In genomic region chr2:4883009-4883704, GRCm38 (mm10) we compare ENCODE assay signal across 8 mouse cellular contexts. TPM values are rescaled to one million over a fixed set of nuclear protein-coding genes. Genes with fewer than 3 reads are reported as not detected.
DNase-seq lines count a peak whose midpoint lies in the region; ATAC-seq and TF ChIP-seq lines count a peak whose summit lies in the region.

No protein-coding gene starts in this region.

- H3K27ac ChIP-seq in kidney, adult 2 months (ENCODE audit: insufficient read depth, low read depth, low read length), result no peak overlapping the region; the same call in 1 of the 2 replicates
- peak overlapping the region; percentile 100 for H3K27ac ChIP-seq in hindbrain, embryonic 11.5 days (ENCODE audit: low read depth, low read length)
- peak overlapping the region; percentile 100; the same call in 1 of the 2 replicates for H3K27ac ChIP-seq in midbrain, embryonic 11.5 days (ENCODE audit: low read depth, low read length)

- no peaks in the 10 kb centered on the region for H3K9me3 ChIP-seq in hindbrain, embryonic 11.5 days (ENCODE audit: control insufficient read depth, low read length)
- H3K9me3 ChIP-seq in midbrain, embryonic 11.5 days (ENCODE audit: control insufficient read depth, low read length), result no peaks in the 10 kb centered on the region

- 2% methylated on average over 18 of the region's 18 CpGs for WGBS in kidney, adult 2 months
- 3% methylated on average over 18 of the region's 18 CpGs for WGBS in hindbrain, embryonic 11.5 days
- 3% methylated on average over 18 of the region's 18 CpGs for WGBS in midbrain, embryonic 11.5 days

- TF ChIP-seq POLR2A in kidney, adult 2 months (IDR thresholded peaks at IDR 0.05; ENCODE audit: low read depth, low read length), result no peak

- TF ChIP-seq CTCF in kidney, adult 2 months (conservative IDR thresholded peaks at IDR 0.05; ENCODE audit: insufficient read depth, insufficient read length, low read depth, low read length), result no peak

- peaks cover 14% of the 10 kb centered on the region; the same call in 1 of the 2 replicates for H3K4me1 ChIP-seq in kidney, adult 2 months (ENCODE audit: control insufficient read depth, insufficient read depth, low read length)
- peaks cover 4% of the 10 kb centered on the region; the same call in 1 of the 2 replicates for H3K4me1 ChIP-seq in hindbrain, embryonic 11.5 days (replicated peaks; ENCODE audit: control insufficient read depth, insufficient read depth, low read length)
- peaks cover 14% of the 10 kb centered on the region; the same call in 1 of the 2 replicates for H3K4me1 ChIP-seq in midbrain, embryonic 11.5 days (ENCODE audit: control insufficient read depth, insufficient read depth, low read length)

- H3K27me3 ChIP-seq in kidney, adult 2 months (replicated peaks; ENCODE audit: control insufficient read depth, insufficient read depth, low read length), result no peaks in the 10 kb centered on the region
- H3K27me3 ChIP-seq in hindbrain, embryonic 11.5 days (ENCODE audit: control insufficient read depth, insufficient read depth, low read length), result no peaks in the 10 kb centered on the region
- no peaks in the 10 kb centered on the region for H3K27me3 ChIP-seq in midbrain, embryonic 11.5 days (ENCODE audit: control insufficient read depth, insufficient read depth, low read length)

- H3K4me3 ChIP-seq in kidney, adult 2 months (ENCODE audit: insufficient read depth, low read depth, low read length), result peak overlapping the region; percentile 100
- H3K4me3 ChIP-seq in hindbrain, embryonic 11.5 days (ENCODE audit: low read depth, low read length), result peak overlapping the region; percentile 88
- H3K4me3 ChIP-seq in midbrain, embryonic 11.5 days (ENCODE audit: low read depth, low read length), result peak overlapping the region; percentile 89

- no peak for DNase-seq in kidney, adult 2 months
- no peak for DNase-seq in kidney, postnatal 25 days
- DNase-seq in hindbrain, embryonic 11.5 days (ENCODE audit: low spot score), result peak; percentile 42
- DNase-seq in midbrain, embryonic 11.5 days (ENCODE audit: low spot score, missing footprints), result peak; percentile 90
- no peak for DNase-seq in testis, postnatal 14 days (ENCODE audit: low spot score)
- no peak for DNase-seq in right cerebral cortex, postnatal 25 days
- no peak for DNase-seq in layer of hippocampus, adult 18-20 months (ENCODE audit: low spot score in 2 of 2)

- H3K4me2 ChIP-seq in hindbrain, embryonic 11.5 days (replicated peaks; ENCODE audit: low read depth, low read length), result peak overlapping the region; percentile 78
- peak overlapping the region; percentile 84 for H3K4me2 ChIP-seq in midbrain, embryonic 11.5 days

- peak; percentile 74 for ATAC-seq in activated CD4-positive, CD25-positive, alpha-beta regulatory T cell, adult 4 months
- ATAC-seq in hindbrain, embryonic 11.5 days (ENCODE audit: low FRiP score), result no peak
- no peak for ATAC-seq in midbrain, embryonic 11.5 days (ENCODE audit: low FRiP score)

- peak overlapping the region; percentile 99 for H3K9ac ChIP-seq in hindbrain, embryonic 11.5 days (ENCODE audit: low read depth, low read length)
- peak overlapping the region; percentile 100 for H3K9ac ChIP-seq in midbrain, embryonic 11.5 days (ENCODE audit: low read length)

- H3K36me3 ChIP-seq in kidney, adult 2 months (ENCODE audit: control insufficient read depth, insufficient read depth, low read length), result peaks cover 2% of the 10 kb centered on the region; the same call in 1 of the 2 replicates
- H3K36me3 ChIP-seq in hindbrain, embryonic 11.5 days (ENCODE audit: control insufficient read depth, insufficient read depth, low read length), result peaks cover 5% of the 10 kb centered on the region; the same call in 1 of the 2 replicates
- H3K36me3 ChIP-seq in midbrain, embryonic 11.5 days (ENCODE audit: control insufficient read depth, insufficient read depth, low read length), result peaks cover 7% of the 10 kb centered on the region; the same call in 1 of the 2 replicates

RNA-seq across cellular contexts. Expression of gene Sephs1, which starts 1.8 kb away (rescaled TPM):
- polyA plus RNA-seq in kidney, adult 2 months (2012; rRNA removed), result 21.7 and 23.9 TPM in 2 replicates
- polyA plus RNA-seq in activated CD4-positive, CD25-positive, alpha-beta regulatory T cell, adult 4 months (2017; shearing (Covaris generic)), result 10 to 100 TPM; 29.3 to 29.8 TPM
- polyA plus RNA-seq in hindbrain, embryonic 11.5 days (2014; fragmentation: Nextera tagmentation; extraction: Ambion mirVana), result 113 and 129 TPM in 2 replicates
- polyA plus RNA-seq in midbrain, embryonic 11.5 days (2014; fragmentation: Nextera tagmentation; extraction: Ambion mirVana), result 134 and 140 TPM in 2 replicates
- 10 to 100 TPM; 18.5 to 20.2 TPM for total RNA-seq in layer of hippocampus, adult 18-20 months (2021)

RNA-seq across cellular contexts. Expression of gene Phyh, which starts 35.7 kb away (rescaled TPM):
- polyA plus RNA-seq in kidney, adult 2 months (2012; rRNA removed), result 322 and 403 TPM in 2 replicates
- 10 to 100 TPM; 89.5 to 92.7 TPM for polyA plus RNA-seq in activated CD4-positive, CD25-positive, alpha-beta regulatory T cell, adult 4 months (2017; shearing (Covaris generic))
- 47.0 and 50.1 TPM in 2 replicates for polyA plus RNA-seq in hindbrain, embryonic 11.5 days (2014; fragmentation: Nextera tagmentation; extraction: Ambion mirVana)
- 44.8 and 48.8 TPM in 2 replicates for polyA plus RNA-seq in midbrain, embryonic 11.5 days (2014; fragmentation: Nextera tagmentation; extraction: Ambion mirVana)
- total RNA-seq in layer of hippocampus, adult 18-20 months (2021), result 10 to 100 TPM; 89.4 to 92.4 TPM

Comparison
In these comparisons a context has a peak if more than half of its experiments do, and no peak if none do; other contexts are left out.
1. DNase-seq: peak in hindbrain, embryonic 11.5 days (single experiment) and midbrain, embryonic 11.5 days (single experiment); none in kidney, adult 2 months (single experiment), kidney, postnatal 25 days (0 of 2), testis, postnatal 14 days (single experiment), right cerebral cortex, postnatal 25 days (single experiment) and layer of hippocampus, adult 18-20 months (0 of 2).
2. Peak in every context shown above with its lines, with median percentiles within 50 percentile points of each other: H3K4me3 ChIP-seq.